Mouse (Mus musculus): Measurements from ENCODE around the gene B9d2.

DNA sequence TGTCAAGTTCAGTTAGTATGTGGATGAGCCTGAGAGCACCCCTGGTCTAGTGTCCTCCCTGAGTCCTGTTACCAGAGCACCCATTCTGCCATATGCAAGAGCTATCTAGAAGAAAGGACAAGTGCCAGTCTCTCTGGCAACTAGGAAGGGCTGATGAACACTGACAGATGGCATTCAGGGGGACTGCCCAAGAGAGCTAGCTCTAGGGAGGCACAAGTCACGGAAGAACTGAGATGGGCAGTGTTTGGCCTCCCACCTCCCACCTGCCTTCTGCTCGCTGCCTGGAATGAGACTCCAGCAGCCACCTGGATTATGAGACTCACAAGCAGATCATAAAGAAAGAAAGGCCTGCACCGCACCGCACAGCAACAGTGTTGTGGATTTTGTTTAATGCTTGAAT is 40.8 kb upstream of the B9d2 start:
- TF ChIP-seq CTCF (conservative IDR thresholded peaks at IDR 0.05; ENCODE audit: low read length) (no peak), POU5F1 (IDR thresholded peaks at IDR 0.05; ENCODE audit: borderline replicate concordance, low read length) (no peak), NANOG (IDR thresholded peaks at IDR 0.05; ENCODE audit: borderline replicate concordance, low read length) (no peak)

All from E14TG2a.4 (cell line).